Mouse (Mus musculus) spleen, adult 2 months (tissue): Measurements from ENCODE around the gene Pex6.
A peak's percentile ranks its signal among the peaks of the same experiment; 100 is the strongest.

ENCODE experiments used
- CTCF ChIP-seq: fragments of 200-500 bp; IDR thresholded peaks from 2 replicates; pipeline ENCODE4 v1.5.1; 2011; ENCODE audit warnings: mild to moderate bottlenecking, inconsistent platforms; ENCODE audit not compliant: insufficient read depth, insufficient read length, insufficient replicate concordance; ENCODE audit errors: extremely low read depth
- POLR2A ChIP-seq: fragments of 200-500 bp; IDR thresholded peaks from 2 replicates; pipeline ENCODE4 v1.6.1; 2011; ENCODE audit warnings: low read depth, low read length, inconsistent platforms

DNA sequence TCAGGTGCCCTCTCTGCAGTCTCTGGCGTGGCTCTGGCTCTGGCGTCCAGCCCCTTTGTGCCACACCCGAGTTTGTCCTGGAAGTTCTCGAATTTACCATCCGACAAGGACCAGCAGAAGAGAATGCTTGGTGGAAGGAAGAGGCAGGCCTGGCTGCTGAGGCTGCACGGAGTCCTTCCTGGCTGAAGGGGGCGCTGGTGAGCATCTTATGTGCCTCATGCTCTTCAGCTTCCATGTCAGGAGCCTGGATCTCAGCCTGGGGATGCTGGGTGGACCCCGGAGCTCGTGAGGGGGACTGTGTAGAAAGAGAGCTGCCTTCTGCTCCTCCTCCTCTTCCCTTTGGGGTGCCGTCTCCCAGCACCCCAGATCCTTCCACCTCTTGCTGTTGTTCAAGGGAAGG, 24.9 kb downstream of the Pex6 start:
- peak; percentile 76 for TF ChIP-seq CTCF
- no peak for TF ChIP-seq POLR2A
